Mouse (Mus musculus) left cerebral cortex, postnatal 25 days (tissue): ENCODE results near the gene Gm17409. TPM values are rescaled to one million over a fixed set of nuclear protein-coding genes. Genes with fewer than 3 reads are reported as not detected.

Source experiments
- DNase-seq, 2 experiments: peaks; one replicate each; pipeline ENCODE4 v3.0.0; 2022; ENCODE audit warnings: low spot score in 2 of 2, mixed read lengths in 1 of 2
- intact Hi-C: fragments of 180-260 bp; cut with DNase I; formaldehyde crosslinking; loops from one replicate; pipeline ENCODE4 v1.15.1; 2025
- total RNA-seq, 2 experiments: library from RNA; stranded (reverse); gene quantifications; 2 replicates each; pipeline ENCODE4 v1.2.3; 2021

The Gm17409 gene
- total RNA-seq, 2 experiments from 2014 or later: not detected

- intact Hi-C loops: no loop called here
- DNase-seq: no peak
Measured at GRCm38 (mm10) chr2:58518517-58518916, 48.6 kb downstream of the Gm17409 start.

Other genes with a start within 250 kb of the Gm17409 start
- 10 to 100 TPM; 16.1 to 18.3 TPM for gene Acvr1c, start 112.2 kb upstream of the Gm17409 start, total RNA-seq
- 10 to 100 TPM; 32.4 to 34.1 TPM for gene Acvr1, start 97.0 kb downstream of the Gm17409 start, total RNA-seq
- 10 to 100 TPM; 26.1 to 27.3 TPM for gene Upp2, start 97.2 kb downstream of the Gm17409 start, total RNA-seq